Mouse (Mus musculus): ENCODE data around the gene Dnmt3b.

The Dnmt3b gene

DNA sequence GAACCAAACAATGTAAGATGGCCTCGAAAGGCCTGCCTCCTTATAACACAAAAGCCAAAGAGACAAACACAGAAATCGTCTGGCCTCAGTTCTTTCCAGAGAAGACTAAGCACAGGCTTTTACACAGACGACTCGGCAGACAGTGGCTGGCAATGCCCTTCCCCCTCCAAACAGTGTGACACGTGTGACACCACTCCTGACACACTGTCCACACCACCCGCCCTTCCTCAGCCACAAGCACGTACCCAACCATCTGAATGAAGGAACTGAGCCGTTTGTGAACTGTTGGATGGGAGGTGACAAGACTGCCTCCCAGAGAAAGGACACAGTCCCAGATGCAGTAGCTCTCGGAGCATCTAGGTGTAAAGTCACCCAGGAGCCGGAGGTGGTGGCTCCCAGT lies 30.4 kb upstream of the Dnmt3b start:
- TF ChIP-seq GATA4 (IDR thresholded peaks at IDR 0.05; ENCODE audit: insufficient replicate concordance, low read length): no peak

DNA sequence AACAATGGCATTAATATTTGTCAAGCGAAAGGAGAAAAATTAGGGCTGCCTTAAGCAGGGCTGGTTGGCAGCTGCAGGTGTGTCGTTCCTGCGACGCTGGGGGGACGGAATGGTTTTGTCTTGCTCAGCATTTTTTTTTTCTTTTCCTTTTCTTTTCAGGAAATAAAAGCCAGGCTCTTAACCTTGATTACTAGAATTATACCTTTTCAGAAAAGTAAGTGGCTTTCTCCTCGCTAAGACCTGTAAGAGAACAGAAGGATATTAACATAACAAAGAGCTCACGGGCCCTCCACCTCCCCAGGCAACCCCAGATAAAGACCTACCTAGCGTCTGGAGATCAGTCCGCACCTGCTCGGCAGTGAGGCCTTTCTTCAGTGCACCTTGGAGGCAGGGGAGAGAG lies 26.8 kb upstream of the Dnmt3b start:
- TF ChIP-seq GATA4 (IDR thresholded peaks at IDR 0.05; ENCODE audit: insufficient replicate concordance, low read length): no peak

DNA sequence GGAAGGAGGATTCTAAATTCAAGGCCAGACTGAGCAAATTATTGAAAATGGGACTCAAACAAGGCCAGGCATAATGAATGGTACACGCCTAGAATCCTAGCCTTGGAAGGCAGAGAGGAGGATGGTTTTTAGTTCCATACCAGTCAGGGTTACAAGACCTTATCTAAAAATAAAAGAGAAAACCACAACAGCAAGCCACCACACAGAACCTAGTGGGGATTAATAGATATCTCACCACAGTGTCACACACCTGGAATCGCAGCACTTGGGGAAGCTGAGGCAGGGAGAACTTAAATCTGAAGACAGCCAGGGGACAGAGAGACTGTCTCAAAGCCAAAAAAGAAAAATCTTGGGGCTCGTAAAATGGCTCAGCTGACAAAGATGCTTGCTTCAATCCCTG lies 18.3 kb upstream of the Dnmt3b start:
- TF ChIP-seq GATA4 (IDR thresholded peaks at IDR 0.05; ENCODE audit: insufficient replicate concordance, low read length): no peak

DNA sequence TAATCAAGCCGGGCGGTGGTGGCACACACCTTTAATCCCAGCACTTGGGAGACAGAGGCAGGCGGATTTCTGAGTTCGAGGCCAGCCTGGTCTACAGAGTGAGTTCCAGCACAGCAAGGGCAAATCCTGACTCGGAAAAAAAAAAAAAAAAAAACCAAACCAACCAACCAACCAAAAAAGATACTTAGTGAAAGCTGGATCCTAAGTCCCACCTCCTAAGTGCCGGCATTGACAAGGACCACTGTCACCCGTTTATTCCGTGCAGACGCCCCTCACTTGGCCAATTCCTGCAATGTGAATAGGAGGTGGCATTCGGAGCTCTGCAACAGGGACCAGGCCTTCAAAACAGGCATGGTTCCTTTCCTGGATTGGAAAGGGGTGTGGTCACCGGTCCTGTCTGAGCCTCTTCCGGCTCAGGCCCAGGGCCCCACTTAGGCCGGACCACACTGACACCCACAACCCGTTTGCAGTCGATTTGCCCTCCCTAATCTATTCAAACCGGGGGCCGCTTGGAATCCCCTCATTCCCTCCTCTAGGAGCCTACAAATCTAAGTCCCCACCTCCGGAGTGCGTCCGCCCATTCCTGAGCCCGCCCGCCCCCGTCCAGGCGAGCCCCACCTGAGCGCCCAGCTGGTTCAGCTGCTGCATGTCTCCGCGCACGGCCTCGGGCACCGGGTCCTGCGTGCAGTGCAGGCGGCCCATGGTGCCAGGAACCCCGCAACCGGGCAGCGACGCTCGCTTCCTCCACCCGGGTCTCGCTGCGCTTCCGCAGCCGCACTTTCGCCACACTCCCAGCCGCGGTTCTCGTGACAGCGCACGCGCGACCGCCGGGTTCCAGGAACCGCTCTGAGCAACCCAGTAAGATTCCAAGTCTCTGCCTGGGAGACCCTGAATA lies 17.0 kb upstream of the Dnmt3b start, which contains the start of gene Commd7:
Gene Commd7 (minus strand): TSS at position 806 of the 895 bp plus-strand sequence.
- no peak for TF ChIP-seq GATA4 (IDR thresholded peaks at IDR 0.05; ENCODE audit: insufficient replicate concordance, low read length)

DNA sequence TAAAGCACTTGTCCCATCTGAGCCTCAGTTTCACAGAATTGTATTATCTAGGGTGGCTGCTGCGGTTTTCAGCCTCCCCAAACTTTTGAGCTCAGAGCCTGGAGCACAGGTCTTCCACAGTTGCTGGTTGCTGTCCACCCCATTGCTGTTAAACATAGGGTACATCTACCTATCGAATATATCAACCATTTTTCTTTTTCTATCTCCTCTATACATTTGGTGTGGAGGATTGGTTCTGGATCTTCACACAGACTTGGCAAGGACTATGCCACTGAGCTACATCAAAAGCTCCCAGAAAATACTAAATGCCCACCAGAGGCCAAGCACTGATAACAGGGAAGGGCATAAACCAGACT lies 16.4 kb upstream of the Dnmt3b start:
- no peak for TF ChIP-seq GATA4 (IDR thresholded peaks at IDR 0.05; ENCODE audit: insufficient replicate concordance, low read length)

DNA sequence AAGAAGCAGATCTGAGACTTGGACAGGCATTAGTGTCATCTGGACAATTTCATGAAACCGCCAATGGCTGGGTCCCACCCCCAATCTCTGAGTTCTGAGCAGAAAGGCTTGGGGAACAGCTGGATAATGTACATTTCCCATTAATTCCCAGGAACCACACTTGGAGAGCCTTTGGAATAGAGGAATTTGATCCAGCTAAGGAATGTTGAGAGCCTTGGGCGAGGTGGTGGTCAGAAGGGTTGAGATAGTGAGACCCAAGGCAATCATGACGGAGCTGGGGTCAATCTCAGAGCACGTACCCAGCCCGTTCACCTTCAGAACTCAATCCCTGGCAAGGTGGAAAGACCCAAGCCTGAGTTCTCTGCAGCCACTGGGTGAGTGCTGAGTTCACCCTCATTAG lies 16.0 kb upstream of the Dnmt3b start:
- no peak for TF ChIP-seq GATA4 (IDR thresholded peaks at IDR 0.05; ENCODE audit: insufficient replicate concordance, low read length)

DNA sequence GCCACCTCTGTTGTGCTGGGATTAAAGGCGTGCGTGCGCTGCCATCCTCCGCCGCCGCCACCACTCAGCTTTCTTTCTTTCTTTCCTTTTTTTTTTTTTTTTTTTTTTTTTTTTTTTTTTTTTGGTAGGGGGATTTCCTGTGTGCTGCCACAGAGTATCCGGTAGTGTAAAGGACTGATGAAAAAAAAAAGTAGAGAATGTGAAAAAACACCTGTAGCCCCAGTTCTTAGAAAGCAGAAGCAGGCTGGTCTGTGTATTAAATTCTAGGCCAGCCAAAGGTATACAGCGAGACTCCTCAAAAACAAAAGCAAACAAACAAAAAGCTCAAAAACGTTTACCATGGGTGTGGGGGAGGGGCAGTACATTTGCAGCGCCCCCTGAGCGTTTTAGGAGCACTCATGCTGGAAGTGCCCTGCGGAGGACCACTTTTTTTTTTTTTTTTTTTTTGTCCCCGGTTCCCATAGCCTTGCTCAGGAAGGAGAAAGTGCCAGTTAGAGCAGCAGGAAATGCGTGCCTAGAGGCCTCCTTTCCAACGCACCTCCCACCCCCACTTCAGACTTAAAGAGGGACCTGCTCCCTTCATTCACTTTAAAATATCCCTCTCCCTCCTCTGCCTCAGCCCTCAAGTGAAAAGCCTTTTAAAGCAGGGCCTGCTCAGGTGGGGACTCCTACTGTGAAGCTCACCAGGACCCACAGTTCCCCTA lies 10.1 kb upstream of the Dnmt3b start:
- no peak for TF ChIP-seq GATA4 (IDR thresholded peaks at IDR 0.05; ENCODE audit: insufficient replicate concordance, low read length)

DNA sequence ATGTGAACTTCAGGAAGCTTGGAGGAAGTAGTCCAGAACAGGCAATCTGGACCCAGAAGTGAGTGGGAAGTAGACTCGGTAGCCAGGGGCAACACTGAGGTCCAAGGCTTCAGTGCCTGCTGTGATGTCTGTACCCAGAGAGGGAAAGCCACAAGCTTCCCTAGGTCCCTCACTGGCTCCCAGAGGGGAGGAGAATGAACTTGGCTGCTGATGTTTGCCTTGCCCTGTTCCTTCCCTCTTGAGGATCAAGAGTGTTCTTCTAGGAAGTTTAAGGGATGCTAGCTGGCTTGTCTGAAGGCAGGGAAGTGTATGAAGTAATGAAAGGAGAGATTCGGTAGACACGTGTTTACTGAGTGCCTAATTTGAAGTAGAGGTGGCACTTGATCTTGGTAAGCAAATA lies 6.8 kb upstream of the Dnmt3b start:
- TF ChIP-seq GATA4 (IDR thresholded peaks at IDR 0.05; ENCODE audit: insufficient replicate concordance, low read length): no peak

DNA sequence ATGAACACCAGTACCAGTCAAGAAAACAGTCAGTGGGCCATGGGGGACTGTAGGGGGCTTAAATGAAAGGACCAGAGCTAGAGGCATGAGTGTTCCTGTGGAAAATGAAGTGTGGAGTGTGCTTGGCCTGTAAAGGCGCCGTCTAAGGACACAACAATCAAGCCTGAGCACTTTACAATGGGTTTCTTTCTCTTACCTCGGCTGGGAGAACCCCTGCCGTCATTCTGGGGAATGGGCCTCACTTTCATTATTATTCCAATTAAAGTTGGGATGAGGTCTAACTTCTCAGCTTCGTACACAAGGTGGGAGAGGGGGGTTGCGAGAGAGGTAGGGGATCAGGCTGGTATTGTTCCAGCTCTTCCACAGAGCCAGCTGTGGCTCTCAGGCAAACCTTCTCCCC lies 6.3 kb upstream of the Dnmt3b start:
- TF ChIP-seq GATA4 (IDR thresholded peaks at IDR 0.05; ENCODE audit: insufficient replicate concordance, low read length): no peak

DNA sequence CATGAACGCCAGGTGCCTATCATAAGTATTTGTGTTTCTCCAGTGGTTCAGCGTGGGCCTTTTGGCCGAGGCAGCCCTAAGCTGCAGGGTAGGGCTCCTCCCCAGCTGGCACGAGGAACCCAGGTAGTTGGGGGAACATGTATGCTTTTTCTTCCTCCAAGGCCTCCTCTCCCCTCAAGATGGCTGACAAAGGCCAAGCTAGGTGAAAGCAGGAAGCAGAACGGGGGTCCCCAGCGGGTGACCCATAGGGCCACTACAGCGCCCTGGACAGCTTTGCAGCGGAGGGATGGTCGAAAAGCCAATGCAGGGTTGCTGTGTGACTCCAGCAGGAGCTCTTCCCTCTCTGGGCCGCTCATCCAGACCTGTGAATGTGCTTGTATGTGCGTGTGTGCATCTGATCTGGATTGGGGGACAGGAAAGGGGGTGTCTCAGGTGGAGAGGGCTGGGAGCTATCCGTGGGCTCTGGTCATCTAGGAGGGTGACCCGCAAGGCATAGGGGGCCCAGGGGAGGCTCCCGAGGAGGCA lies 415 bp upstream of the Dnmt3b start:
- TF ChIP-seq GATA4 (IDR thresholded peaks at IDR 0.05; ENCODE audit: insufficient replicate concordance, low read length): no peak

DNA sequence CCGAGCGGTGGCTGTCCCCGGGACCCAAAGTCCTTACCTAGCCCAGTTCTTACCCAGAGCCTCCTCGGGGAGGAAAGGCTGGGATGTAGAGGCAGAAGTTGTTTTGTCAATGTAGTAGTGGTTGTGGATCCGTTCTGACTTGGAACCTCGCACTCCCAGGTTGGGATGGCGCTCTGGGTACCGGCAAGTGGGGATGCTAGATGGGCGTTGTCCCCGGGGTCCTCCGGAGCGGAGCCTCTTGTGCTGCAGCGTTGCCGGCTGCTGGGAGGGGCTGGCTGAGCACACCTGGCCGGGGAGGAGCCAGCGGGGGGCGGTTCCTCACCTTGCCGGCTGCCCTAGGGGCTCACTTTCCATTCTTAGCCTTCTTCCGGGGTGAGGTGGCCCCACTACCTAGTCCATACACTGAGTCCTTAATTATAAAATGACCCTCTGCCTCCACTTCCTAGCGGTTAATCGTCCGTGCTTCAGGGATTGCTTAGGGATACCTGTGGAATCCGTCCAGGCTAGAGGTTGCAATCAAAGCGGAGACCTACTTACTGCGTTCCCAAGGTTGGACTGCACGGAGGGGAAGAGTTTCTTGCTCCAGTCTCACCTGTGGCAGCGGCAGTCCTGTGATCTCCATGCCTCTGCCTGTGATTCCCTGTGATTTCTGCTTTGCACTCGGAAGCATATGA lies 901 bp downstream of the Dnmt3b start:
- TF ChIP-seq GATA4 (IDR thresholded peaks at IDR 0.05; ENCODE audit: insufficient replicate concordance, low read length): no peak

DNA sequence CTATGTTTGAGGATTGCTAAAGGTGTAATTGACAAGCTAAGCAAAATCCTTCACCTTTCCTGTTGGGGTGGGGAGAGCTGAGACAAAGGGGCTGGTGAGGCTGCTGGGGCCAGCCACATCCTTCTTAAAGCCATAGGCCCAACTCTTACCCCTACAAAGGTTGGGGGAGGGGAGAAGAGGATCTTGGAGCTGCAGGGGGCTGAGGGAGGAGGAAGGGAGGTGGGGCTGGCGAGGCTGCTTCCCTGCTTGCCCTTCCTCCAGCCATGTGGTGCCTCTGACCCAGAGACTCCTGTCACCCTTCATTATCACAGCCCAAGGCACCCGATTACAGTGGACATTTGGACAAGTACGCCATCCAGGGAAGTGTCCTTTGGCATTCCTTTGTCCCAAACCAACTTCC lies 2.4 kb downstream of the Dnmt3b start:
- TF ChIP-seq GATA4 (IDR thresholded peaks at IDR 0.05; ENCODE audit: insufficient replicate concordance, low read length): no peak

DNA sequence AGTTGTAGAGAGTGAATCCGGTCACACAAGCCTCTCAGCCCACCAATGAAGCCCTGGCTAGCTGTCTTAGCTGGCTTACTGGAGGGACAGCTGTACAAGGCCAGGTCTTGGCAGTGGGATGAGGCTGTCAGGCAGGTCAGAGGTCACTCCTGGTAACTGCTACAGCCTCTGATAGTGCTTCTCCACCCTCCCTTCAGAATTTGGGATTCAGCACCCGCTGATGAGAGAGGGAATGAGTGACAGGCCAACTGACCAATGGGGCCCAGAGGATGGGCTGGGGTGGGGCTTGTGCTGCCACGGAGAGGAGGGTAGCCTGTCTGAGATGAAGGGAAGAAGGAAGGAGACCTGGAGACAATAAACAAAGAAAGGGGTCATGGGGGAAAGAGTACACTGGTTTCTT lies 11.4 kb downstream of the Dnmt3b start:
- no peak for TF ChIP-seq GATA4 (IDR thresholded peaks at IDR 0.05; ENCODE audit: insufficient replicate concordance, low read length)

DNA sequence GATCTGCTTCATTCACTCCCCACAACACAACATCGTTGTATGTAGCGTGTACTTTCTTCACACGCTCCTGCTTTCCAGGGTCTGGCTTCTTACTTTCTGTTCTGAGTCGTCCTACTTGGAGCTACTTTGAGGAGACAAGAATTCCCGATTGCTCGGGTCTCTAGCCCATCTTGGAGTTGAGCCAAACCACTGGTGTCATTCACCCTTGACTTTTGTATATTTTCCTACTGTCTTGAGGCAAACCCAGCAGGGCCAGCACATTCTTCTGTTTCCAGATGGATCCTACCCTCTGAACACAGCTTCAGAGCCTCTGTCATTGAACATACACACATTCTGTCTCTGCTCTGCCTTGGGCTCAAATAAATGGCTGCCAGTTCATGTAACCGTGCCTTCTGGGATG lies 16.2 kb downstream of the Dnmt3b start:
- no peak for TF ChIP-seq GATA4 (IDR thresholded peaks at IDR 0.05; ENCODE audit: insufficient replicate concordance, low read length)

DNA sequence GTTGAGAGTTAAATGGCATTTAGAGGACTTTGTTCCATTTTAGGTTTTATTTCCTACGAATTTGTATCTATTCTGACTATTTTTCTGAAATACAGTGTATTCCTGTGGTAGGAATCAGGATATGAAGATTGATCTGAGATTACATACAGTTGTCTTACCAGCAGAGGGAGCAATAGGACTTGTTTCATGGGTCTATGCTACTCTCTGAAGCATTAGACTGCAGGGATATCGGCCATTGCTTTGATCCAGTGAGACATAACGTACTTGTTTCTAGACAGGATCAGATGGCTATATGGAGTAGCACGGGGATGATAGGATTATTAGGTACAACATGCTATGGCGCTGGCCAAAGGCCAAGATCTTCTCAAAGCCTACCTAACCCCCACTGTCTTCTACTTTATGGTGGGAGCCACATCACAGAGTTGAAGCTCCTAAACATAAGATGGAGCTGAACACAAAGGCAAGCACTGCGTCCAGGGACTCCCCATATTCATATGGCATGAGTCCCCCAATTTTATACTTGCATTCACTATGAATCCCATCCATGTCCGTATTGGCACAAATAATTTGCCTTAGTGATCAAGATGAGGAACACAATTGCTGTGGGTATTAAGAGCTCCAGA lies 19.6 kb downstream of the Dnmt3b start:
- TF ChIP-seq GATA4 (IDR thresholded peaks at IDR 0.05; ENCODE audit: insufficient replicate concordance, low read length): no peak

Data from liver, adult (tissue).